Comparison of ENCODE assay signal across 8 mouse cellular contexts in the genomic region with DNA sequence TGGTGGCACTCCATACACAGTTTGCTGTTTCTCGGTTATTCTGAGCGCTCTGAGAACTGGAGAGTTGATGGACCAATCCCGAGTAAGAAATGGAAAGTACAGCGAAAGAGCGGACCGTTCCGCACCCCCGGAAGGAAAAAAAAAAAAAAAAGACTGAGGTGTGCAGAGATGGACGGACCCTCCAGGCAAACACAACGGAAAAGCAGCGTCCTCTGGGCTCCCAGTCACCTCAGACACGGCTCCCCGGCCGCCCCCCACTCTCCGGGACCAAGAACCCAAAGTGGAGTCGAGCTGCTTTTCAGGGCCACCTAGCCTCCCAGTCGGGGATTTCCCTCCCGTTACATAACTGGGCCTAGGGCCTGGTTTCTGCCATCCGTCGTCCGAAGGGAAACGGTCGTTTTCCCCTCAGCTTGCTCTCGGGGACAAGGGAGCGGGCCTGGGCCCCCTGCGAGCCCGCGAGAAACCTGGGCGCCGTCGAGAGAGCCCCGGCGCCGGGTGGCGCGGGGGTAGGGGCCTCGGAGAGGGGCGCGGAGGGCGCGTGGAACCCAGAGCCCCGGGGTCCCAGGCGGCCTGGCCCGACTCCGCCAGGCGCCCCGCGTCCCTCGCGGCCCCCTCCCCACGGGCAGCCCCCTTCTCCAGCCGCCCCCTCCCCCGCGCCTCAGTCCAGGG. TPM values are rescaled to one million over a fixed set of nuclear protein-coding genes. Genes with fewer than 3 reads are reported as not detected.
DNase-seq lines count a peak whose midpoint lies in the region; ATAC-seq and TF ChIP-seq lines count a peak whose summit lies in the region.

No protein-coding gene starts in this region.

- peak; percentile 73 for ATAC-seq in intestine, embryonic 15.5 days
- no peak; the same call in none of the 2 replicates for ATAC-seq in midbrain, postnatal 0 days (ENCODE audit: low FRiP score)
- ATAC-seq in stomach, embryonic 16.5 days (ENCODE audit: insufficient read depth, low FRiP score) = peak; percentile 68; the same call in 1 of the 2 replicates

- peak overlapping the region; percentile 69 for H3K4me2 ChIP-seq in intestine, embryonic 15.5 days (replicated peaks)
- H3K4me2 ChIP-seq in midbrain, postnatal 0 days (ENCODE audit: low read depth, low read length, poor library complexity, severe bottlenecking) = peak overlapping the region; percentile 85
- peak overlapping the region; percentile 67 for H3K4me2 ChIP-seq in stomach, embryonic 16.5 days (ENCODE audit: low read depth, low read length)

- peak overlapping the region; percentile 96 for H3K27ac ChIP-seq in intestine, embryonic 15.5 days
- peak overlapping the region; percentile 63 for H3K27ac ChIP-seq in liver, adult 2 months (replicated peaks; ENCODE audit: insufficient read depth, low read depth, low read length)
- peak overlapping the region; percentile 85 for H3K27ac ChIP-seq in midbrain, postnatal 0 days (ENCODE audit: low read depth, low read length)
- peak overlapping the region; percentile 93 for H3K27ac ChIP-seq in stomach, embryonic 16.5 days (ENCODE audit: low read length)

- peaks cover 5% of the 10 kb centered on the region; the same call in 1 of the 2 replicates for H3K4me1 ChIP-seq in intestine, embryonic 15.5 days (replicated peaks)
- H3K4me1 ChIP-seq in liver, adult 2 months (ENCODE audit: control insufficient read depth, insufficient read depth, low read length) = peaks cover 11% of the 10 kb centered on the region
- no peaks in the 10 kb centered on the region for H3K4me1 ChIP-seq in midbrain, postnatal 0 days (ENCODE audit: insufficient read depth, low read length)
- H3K4me1 ChIP-seq in stomach, embryonic 16.5 days (ENCODE audit: control insufficient read depth, insufficient read depth, low read length) = peaks cover 7% of the 10 kb centered on the region

- no peak for TF ChIP-seq POLR2A in liver, adult 2 months (IDR thresholded peaks at IDR 0.05; ENCODE audit: extremely low read depth, insufficient read depth, low read length)

- H3K9me3 ChIP-seq in intestine, embryonic 15.5 days = no peaks in the 10 kb centered on the region
- H3K9me3 ChIP-seq in midbrain, postnatal 0 days (ENCODE audit: low read length) = no peaks in the 10 kb centered on the region
- no peaks in the 10 kb centered on the region for H3K9me3 ChIP-seq in stomach, embryonic 16.5 days (replicated peaks; ENCODE audit: control insufficient read depth, low read length)

- H3K4me3 ChIP-seq in intestine, embryonic 15.5 days (replicated peaks) = peak overlapping the region; percentile 98
- H3K4me3 ChIP-seq in liver, adult 2 months (ENCODE audit: insufficient read depth, low read depth, low read length) = peak overlapping the region; percentile 92
- H3K4me3 ChIP-seq in midbrain, postnatal 0 days (ENCODE audit: low read depth, low read length) = peak overlapping the region; percentile 96
- H3K4me3 ChIP-seq in stomach, embryonic 16.5 days (replicated peaks; ENCODE audit: low read length) = peak overlapping the region; percentile 99

- peak; percentile 60 for DNase-seq in 3134 (ENCODE audit: extremely low read depth, insufficient read length, low spot score)
- DNase-seq in MEL-GATA-1-ER (ENCODE audit: extremely low read depth, low read depth) = peak; percentile 67
- DNase-seq in cerebellum, postnatal 14 days = peak; percentile 41 to 49
- DNase-seq in frontal cortex, postnatal 36 days (ENCODE audit: low spot score in 2 of 2) = peak; percentile 23 to 31
- DNase-seq in liver, adult 2 months (ENCODE audit: extremely low read depth, low read depth, low spot score) = peak; percentile 52
- DNase-seq in midbrain, postnatal 0 days (ENCODE audit: low spot score) = peak; percentile 10

- peak overlapping the region; percentile 100 for H3K9ac ChIP-seq in intestine, embryonic 15.5 days
- H3K9ac ChIP-seq in liver, adult 2 months (ENCODE audit: low read depth, low read length) = peak overlapping the region; percentile 92
- H3K9ac ChIP-seq in midbrain, postnatal 0 days (replicated peaks; ENCODE audit: low read length, poor library complexity, severe bottlenecking) = peak overlapping the region; percentile 96
- H3K9ac ChIP-seq in stomach, embryonic 16.5 days (ENCODE audit: low read length) = peak overlapping the region; percentile 98

- under 1% methylated on average over 42 of the region's 54 CpGs for WGBS in intestine, embryonic 15.5 days
- WGBS in liver, adult 2 months = 2% methylated on average over 53 of the region's 54 CpGs
- under 1% methylated on average over 39 of the region's 54 CpGs for WGBS in midbrain, postnatal 0 days
- WGBS in stomach, embryonic 16.5 days = under 1% methylated on average over 45 of the region's 54 CpGs

- H3K36me3 ChIP-seq in intestine, embryonic 15.5 days = no peaks in the 10 kb centered on the region
- H3K36me3 ChIP-seq in liver, adult 2 months (ENCODE audit: control insufficient read depth, insufficient read depth, low read length) = 0 out of 2 replicates have a peak, but pooled peaks cover 1% of the 10 kb centered on the region
- H3K36me3 ChIP-seq in midbrain, postnatal 0 days (ENCODE audit: insufficient read depth, low read length) = no peaks in the 10 kb centered on the region
- H3K36me3 ChIP-seq in stomach, embryonic 16.5 days (ENCODE audit: control insufficient read depth, insufficient read depth, low read length) = no peaks in the 10 kb centered on the region; the same call in 1 of the 2 replicates

- H3K79me2 ChIP-seq in liver, adult 2 months (ENCODE audit: control insufficient read depth, insufficient read depth, low read length) = peaks cover 20% of the 10 kb centered on the region; the same call in 1 of the 2 replicates

- no peak for TF ChIP-seq CTCF in liver, adult 2 months (IDR thresholded peaks at IDR 0.05; ENCODE audit: low read depth, low read length)
- no peak for TF ChIP-seq CTCF in midbrain, postnatal 0 days (IDR thresholded peaks at IDR 0.05)

- no peaks in the 10 kb centered on the region for H3K27me3 ChIP-seq in intestine, embryonic 15.5 days (replicated peaks)
- no peaks in the 10 kb centered on the region for H3K27me3 ChIP-seq in liver, adult 2 months (ENCODE audit: control insufficient read depth, insufficient read depth, low read length)
- no peaks in the 10 kb centered on the region for H3K27me3 ChIP-seq in midbrain, postnatal 0 days (ENCODE audit: insufficient read depth, low read length)
- H3K27me3 ChIP-seq in stomach, embryonic 16.5 days (ENCODE audit: control insufficient read depth, insufficient read depth, low read length) = no peaks in the 10 kb centered on the region

RNA-seq across cellular contexts. Expression of a gene that starts 0.5 kb away (rescaled TPM):
- polyA plus RNA-seq in intestine, embryonic 15.5 days (2015; fragmentation: Nextera tagmentation; extraction: Ambion mirVana) = 316 and 375 TPM in 2 replicates
- total RNA-seq in liver, adult 2 months (2014; rRNA removed) = 39.9 and 55.1 TPM in 2 replicates
- 7.5 and 8.1 TPM in 2 replicates for polyA plus RNA-seq in liver, adult 2 months (2012; rRNA removed)
- total RNA-seq in midbrain, postnatal 0 days (2014; rRNA removed) = 81.6 and 124 TPM in 2 replicates
- 304 and 319 TPM in 2 replicates for polyA plus RNA-seq in midbrain, postnatal 0 days (2015; fragmentation: Nextera tagmentation; extraction: Ambion mirVana)
- polyA plus RNA-seq in stomach, embryonic 16.5 days (2015; fragmentation: Nextera tagmentation; extraction: Ambion mirVana) = 272 and 320 TPM in 2 replicates

RNA-seq across cellular contexts. Expression of a gene that starts 14.7 kb away (rescaled TPM):
- polyA plus RNA-seq in intestine, embryonic 15.5 days (2015; fragmentation: Nextera tagmentation; extraction: Ambion mirVana) = 240 and 279 TPM in 2 replicates
- 18.3 and 21.9 TPM in 2 replicates for total RNA-seq in liver, adult 2 months (2014; rRNA removed)
- polyA plus RNA-seq in liver, adult 2 months (2012; rRNA removed) = 7.3 and 14.2 TPM in 2 replicates
- 78.3 and 88.6 TPM in 2 replicates for total RNA-seq in midbrain, postnatal 0 days (2014; rRNA removed)
- 117 and 146 TPM in 2 replicates for polyA plus RNA-seq in midbrain, postnatal 0 days (2015; fragmentation: Nextera tagmentation; extraction: Ambion mirVana)
- polyA plus RNA-seq in stomach, embryonic 16.5 days (2015; fragmentation: Nextera tagmentation; extraction: Ambion mirVana) = 207 and 232 TPM in 2 replicates

Comparison
In these comparisons a context has a peak if more than half of its experiments do, and no peak if none do; other contexts are left out.
1. DNase-seq: peak in every context shown above with its lines; median percentile 67 in MEL-GATA-1-ER; 60 in 3134; 52 in liver, adult 2 months; 45 in cerebellum, postnatal 14 days; 27 in frontal cortex, postnatal 36 days; 10 in midbrain, postnatal 0 days.
2. RNA of a gene that starts 0.5 kb away (polyA plus RNA-seq): 316 to 375 TPM in intestine, embryonic 15.5 days, 272 to 320 TPM in stomach, embryonic 16.5 days and 304 to 319 TPM in midbrain, postnatal 0 days; 7.5 to 8.1 TPM in liver, adult 2 months; every median in the first group is over 10 times any median in the second.
3. Peak in every context shown above with its lines, with median percentiles within 50 percentile points of each other: H3K27ac ChIP-seq, H3K4me2 ChIP-seq, H3K4me3 ChIP-seq and H3K9ac ChIP-seq.